Mouse (Mus musculus) kidney, postnatal 25 days (tissue): ENCODE measurements around the gene Bri3.
"Not testable (repeated sequence)": the region's sequence is repeated elsewhere in the genome, so short reads cannot be mapped to it uniquely, and the experiment has no call there.

Experiments
- DNase-seq, 2 experiments: peaks; one replicate each; pipeline ENCODE4 v3.0.0; 2021; ENCODE audit warnings: mixed read lengths in 2 of 2

Gene Bri3

GRCm38 (mm10) chr5:144364680-144365357 lies 120.6 kb downstream of the Bri3 start:
- no peak for DNase-seq

GRCm38 (mm10) chr5:144366551-144366950 lies 122.3 kb downstream of the Bri3 start:
- DNase-seq: not testable (repeated sequence)

- DNase-seq: no peak
These were observed 124.5 kb downstream of the Bri3 start for GRCm38 (mm10) chr5:144368661-144369205.

DNA sequence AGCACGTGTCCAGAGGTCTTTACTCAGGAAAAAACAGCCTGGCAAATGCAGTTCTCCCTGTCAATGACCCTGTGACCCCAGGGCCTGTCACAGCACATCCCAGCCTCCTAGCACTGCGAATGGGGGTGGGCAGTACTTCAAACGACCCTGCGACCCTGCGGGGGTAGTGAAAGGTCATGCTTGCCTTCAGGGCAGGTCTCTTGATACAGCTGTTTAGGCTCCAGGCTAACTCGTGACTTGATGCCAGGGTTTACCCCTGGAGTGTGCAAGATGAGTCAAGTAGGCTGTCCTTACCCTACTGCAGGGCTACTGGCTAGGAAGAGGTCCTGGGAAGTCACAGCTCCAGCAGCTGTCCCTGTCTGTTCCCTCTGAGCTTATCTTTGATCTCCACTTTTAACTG lies 126.7 kb downstream of the Bri3 start:
- no peak for DNase-seq

GRCm38 (mm10) chr5:144372177-144372576 lies 127.9 kb downstream of the Bri3 start:
- no peak for DNase-seq

DNA sequence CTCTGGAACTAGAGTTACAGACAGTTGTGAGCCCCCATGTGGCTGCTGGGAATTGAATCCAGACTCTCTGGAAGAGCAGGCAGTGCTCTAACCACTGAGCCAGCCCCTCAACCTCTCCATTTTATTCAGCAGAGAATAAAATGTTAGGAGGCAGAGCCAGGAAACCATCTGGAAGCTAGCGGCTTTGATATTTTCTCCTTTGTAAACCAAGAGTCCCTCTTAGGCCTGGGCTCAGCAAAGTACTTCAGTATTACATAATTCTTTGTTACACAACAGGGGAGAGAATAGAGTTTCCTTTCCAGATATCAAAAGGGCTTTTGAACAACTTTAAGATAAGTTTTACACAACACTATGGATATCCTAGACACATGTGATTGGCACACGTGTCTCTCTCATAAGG lies 128.6 kb downstream of the Bri3 start:
- DNase-seq: no peak

GRCm38 (mm10) chr5:144379431-144379830 lies 135.2 kb downstream of the Bri3 start:
- no peak for DNase-seq

DNA sequence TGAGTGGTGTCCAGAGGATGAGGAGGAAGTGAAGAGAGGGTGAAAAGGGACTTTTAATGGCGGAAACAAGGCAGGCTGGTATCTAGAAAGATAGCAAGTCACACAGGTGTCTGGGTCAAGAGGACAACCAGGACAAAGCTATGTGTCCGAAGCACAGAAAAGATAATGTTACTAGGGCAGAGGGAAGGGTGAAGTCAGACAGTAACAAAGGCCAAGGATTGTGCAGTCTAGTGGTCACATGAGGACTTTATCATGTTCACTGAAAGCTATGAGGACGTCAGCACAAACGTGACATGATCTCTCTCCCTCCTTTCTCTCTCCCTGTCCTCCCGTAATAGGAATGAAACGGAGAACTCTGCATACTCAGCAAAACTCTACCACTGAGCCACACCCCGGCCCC lies 136.5 kb downstream of the Bri3 start:
- DNase-seq: no peak

DNA sequence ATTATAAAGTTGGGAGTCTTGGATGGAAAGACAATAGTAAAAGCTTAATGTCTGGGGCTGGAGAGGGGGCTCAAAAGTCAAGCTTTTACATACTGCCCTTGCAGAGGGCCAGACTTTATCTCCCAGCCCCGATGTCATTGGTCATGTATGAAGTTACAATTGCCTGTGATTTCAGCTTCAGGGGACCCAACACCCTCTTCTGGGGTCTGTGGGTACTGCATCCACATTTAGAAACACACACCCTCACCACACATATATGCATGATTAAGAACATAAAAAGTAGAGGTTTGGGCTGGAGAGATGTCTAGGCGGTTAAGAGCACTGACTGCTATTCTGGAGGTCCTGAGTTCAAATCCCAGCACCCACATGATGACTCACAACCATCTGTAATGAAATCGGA lies 137.5 kb downstream of the Bri3 start:
- DNase-seq: peak in 1 of 2 experiments; percentile 54

- DNase-seq: no peak
These were observed 139.7 kb downstream of the Bri3 start for GRCm38 (mm10) chr5:144383936-144384335.

DNA sequence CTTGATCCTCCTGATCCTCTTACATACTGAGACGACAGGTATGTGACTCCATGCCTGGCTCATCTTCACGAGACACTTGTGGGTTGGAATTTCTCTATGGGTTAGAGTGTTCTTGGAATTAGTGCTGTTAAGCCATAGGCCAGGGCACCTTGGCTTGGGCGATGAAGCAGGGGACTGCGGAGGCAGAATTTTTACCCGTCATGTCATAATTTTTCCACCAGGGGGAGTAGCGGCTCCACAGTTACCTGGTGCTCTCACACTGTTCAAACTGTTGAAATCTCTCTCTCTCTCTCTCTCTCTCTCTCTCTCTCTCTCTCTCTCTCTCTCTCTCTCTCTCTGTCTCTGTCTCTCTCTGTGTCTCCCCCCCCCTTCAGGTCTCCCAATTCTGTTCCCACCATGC lies 143.6 kb downstream of the Bri3 start:
- DNase-seq: peak; percentile 54 to 59

GRCm38 (mm10) chr5:144394142-144394541 lies 149.9 kb downstream of the Bri3 start:
- no peak for DNase-seq

DNA sequence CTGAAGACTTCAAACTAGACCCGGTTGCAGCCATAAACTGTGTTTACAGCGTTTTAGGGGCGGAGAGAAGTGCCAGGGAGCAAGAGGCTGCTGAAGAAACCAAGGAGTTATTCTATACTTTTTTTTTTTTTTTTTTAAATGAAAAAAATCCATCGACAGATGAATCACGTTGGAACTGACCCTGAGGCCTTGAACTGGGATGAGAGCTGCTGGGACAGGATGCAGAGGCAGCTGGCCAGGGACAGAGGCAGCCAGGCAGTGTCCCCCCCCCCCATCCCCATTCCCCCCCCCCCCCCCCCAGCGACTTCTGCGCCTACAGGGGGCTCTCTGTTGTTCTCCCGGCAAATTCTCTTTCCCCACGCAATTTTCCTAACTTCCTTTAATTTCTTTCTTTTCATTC lies 153.3 kb downstream of the Bri3 start:
- no peak for DNase-seq

GRCm38 (mm10) chr5:144400821-144401220 lies 156.6 kb downstream of the Bri3 start:
- DNase-seq: no peak

DNA sequence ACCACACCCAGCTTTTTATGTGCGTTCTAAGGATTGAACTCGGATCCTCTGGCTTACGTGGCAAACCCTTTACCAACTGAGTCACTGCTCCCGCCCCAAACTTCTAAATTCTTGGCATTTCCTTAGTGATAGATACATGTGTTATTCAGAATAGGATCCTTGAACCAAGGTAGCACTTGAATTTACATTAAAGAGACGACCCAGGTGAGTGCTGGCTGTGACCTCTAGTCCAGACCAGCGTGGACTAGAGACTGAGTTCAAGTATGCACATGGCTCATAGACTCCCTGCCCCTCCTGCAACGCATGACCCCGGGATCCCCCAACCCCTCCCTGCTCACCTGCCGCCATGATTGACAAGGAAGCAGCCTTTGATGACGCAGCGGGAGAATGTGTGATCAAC lies 162.0 kb downstream of the Bri3 start:
- no peak for DNase-seq

DNA sequence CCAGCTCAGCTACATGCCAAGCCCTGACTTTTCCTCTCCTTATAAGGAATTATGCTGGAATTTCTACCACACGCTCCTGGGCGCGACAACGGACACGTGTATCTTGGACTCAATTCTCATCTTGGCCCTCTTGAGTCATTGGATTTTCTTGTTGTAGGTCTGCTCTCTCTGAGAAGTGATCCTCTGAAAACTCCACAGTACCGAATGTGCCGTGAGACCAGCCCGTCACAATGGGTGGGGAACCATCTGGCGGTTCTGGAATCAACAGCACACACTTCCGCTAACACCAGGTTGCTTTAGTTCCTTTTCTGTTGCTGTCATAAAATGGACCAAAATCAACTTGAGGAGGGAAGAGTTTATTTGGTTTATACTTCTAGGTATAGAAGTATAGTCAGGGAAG lies 166.4 kb downstream of the Bri3 start:
- no peak for DNase-seq

GRCm38 (mm10) chr5:144411702-144412101 lies 167.5 kb downstream of the Bri3 start:
- no peak for DNase-seq

GRCm38 (mm10) chr5:144412781-144413180 lies 168.5 kb downstream of the Bri3 start:
- DNase-seq: no peak

GRCm38 (mm10) chr5:144418456-144418855 lies 174.2 kb downstream of the Bri3 start:
- DNase-seq: peak; percentile 18 to 42

DNA sequence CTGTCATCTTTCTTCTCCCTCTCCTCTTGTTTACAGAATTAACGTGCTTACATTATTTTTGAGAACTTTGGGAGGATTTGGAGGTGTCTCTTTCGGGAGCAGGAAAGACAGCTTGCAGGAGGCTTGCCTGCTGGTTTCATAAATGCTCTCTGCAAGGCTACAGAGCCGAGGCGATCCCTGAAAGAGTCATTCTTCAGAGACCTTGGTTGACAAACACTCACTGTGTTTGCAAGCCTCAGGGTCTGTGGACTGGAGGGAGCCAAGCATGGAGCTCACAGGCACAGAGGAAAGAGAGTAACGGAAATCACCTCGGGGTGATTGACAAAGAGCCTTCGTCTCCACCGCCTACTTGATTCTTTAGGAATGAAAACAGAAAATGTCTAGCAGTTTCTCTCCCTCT lies 175.8 kb downstream of the Bri3 start:
- no peak for DNase-seq

DNA sequence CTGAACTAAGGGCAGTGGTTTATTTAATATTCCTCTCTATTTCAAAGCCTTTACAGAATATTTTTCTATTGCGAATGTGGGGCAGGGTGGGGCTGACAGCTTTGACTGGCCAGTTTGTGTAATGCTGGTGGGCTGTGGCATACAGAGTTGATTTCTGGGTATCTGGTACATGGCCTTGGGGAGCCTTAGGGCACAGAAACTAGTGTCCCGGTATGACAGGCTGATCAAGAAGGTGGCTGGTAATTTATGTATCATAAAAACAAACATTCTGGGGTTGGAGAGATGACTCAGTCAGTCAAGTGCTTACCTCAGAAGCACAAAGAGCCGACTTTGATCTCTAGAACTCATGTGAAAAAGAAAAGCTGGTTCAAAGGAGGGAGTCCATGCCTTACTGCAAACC lies 182.5 kb downstream of the Bri3 start:
- no peak for DNase-seq

DNA sequence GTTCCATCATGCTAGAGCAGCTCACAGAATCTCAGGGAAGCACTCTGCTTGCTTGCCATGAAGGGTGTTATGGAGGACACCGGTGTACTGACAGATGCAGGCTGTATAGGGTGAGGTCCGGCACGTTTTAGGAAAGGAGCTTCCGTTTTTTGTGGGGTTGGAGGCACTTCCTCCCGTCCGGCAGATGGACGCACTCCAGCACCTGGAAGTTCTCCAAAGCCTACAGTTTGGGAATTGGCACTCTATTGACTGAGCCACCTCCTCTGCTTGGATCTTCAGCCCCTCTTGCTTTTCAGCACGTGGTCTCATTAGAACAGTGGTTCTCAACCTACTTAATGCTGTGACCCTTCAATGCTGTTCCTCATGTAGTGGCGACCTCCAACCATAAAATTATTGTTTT lies 183.6 kb downstream of the Bri3 start:
- no peak for DNase-seq

DNA sequence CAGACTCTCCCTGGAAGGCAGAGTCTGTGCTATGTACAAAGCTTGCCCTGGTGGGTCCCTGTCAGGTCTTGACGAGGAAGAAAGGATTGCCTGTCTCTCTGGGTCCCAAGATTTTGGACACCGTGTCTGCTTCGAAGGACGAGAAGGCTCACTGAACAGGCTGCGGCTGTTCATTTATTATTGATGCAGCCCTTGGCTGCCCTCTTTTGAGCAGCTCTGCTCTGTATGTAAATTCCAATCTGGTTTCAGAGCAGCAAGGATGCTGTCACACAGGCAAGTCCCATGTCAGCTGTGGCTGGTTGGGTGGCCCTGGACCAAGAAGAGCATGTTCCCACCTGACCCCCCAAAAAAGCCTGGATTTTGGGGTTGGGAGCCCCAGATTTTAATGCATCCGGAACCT lies 187.2 kb downstream of the Bri3 start:
- DNase-seq: no peak

DNA sequence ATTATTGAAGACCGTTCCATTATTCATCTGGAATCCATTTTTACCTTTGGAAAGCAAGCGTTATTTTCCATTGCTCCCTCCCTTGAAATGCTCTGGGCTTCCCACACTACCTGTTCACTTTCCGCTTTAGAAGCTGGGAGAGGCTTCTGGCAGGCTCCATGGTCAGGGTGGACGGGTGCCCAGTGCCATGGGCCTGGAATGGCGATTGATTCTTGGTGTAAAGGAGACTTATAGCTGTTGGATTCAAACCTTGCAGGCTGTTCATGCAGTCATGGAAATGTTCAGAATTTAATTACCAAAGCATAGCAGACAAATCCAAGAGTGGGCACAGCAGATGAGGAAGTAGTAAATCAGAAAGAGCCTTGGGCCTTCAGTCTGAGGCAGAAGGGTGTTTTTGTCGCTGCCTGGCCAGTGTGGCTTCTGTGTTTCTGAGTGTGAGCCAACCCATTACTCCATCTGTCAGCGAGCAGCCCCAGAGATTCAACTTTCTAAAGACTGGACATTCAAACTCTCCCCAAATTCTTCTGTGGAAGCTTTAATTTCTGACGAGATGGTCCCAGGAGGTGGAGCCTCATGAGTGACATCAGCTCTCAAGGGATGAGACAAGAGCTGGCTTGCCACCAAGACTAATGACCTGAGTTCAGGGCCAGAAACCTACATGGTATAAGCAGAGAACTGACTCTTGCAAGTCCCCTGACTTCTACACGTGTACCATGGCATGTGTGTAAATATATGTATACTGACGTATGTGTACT lies 195.2 kb downstream of the Bri3 start:
- no peak for DNase-seq
